Mouse (Mus musculus) liver, adult 2 months (tissue): ENCODE measurements at regions not wholly inside any gene's neighbourhood (a gene's known extent, or its start where the extent isn't known, plus 50 kb on each side); places are given as distances from the start of the nearest gene placed in this dataset.
A peak's percentile ranks its signal among the peaks of the same experiment; 100 is the strongest.

Experiments
- DNase-seq: peaks from one replicate; pipeline ENCODE4 v3.0.0-alpha.2; 2011; ENCODE audit warnings: low read depth, low spot score; ENCODE audit errors: extremely low read depth
- H3K27ac ChIP-seq: fragments of 200-500 bp; replicated peaks from 2 replicates; pipeline ENCODE4 v1.5.1; 2012; ENCODE audit warnings: low read depth, mild to moderate bottlenecking, control low read depth, inconsistent platforms, low read length; ENCODE audit not compliant: insufficient read depth
- H3K27me3 ChIP-seq: fragments of 200-500 bp; 2 replicates; pipeline ENCODE4 v1.6.1; 2012; ENCODE audit warnings: mild to moderate bottlenecking, moderate library complexity, low read length, inconsistent platforms; ENCODE audit not compliant: control insufficient read depth, insufficient read depth
- H3K36me3 ChIP-seq: fragments of 200-500 bp; 2 replicates; pipeline ENCODE4 v1.6.1; 2012; ENCODE audit warnings: low read length, inconsistent platforms; ENCODE audit not compliant: control insufficient read depth, insufficient read depth
- H3K4me1 ChIP-seq: fragments of 200-500 bp; 2 replicates; pipeline ENCODE4 v1.6.1; 2011; ENCODE audit warnings: low read length; ENCODE audit not compliant: control insufficient read depth, insufficient read depth
- H3K4me3 ChIP-seq: fragments of 200-500 bp; 2 replicates; pipeline ENCODE4 v1.5.1; 2011; ENCODE audit warnings: low read depth, mild to moderate bottlenecking, control low read depth, low read length, moderate library complexity; ENCODE audit not compliant: insufficient read depth
- H3K79me2 ChIP-seq: fragments of 200-500 bp; 2 replicates; pipeline ENCODE4 v1.6.1; 2012; ENCODE audit warnings: inconsistent platforms, mild to moderate bottlenecking, low read length, moderate library complexity; ENCODE audit not compliant: control insufficient read depth, insufficient read depth
- H3K9ac ChIP-seq: fragments of 200-500 bp; 2 replicates; pipeline ENCODE4 v1.6.1; 2012; ENCODE audit warnings: low read depth, mild to moderate bottlenecking, control low read depth, inconsistent platforms, low read length
- CTCF ChIP-seq: fragments of 200-500 bp; IDR thresholded peaks from 2 replicates; pipeline ENCODE4 v1.5.1; 2011; ENCODE audit warnings: low read depth, low read length, control low read depth
- POLR2A ChIP-seq: fragments of 200-500 bp; IDR thresholded peaks from 2 replicates; pipeline ENCODE4 v1.6.1; 2011; ENCODE audit warnings: low read length, control low read depth; ENCODE audit not compliant: insufficient read depth; ENCODE audit errors: extremely low read depth
- WGBS: fragments of 180-500 bp; shearing (Covaris S2); methylation state at CpG from one replicate; pipeline ENCODE4 v1.1.7; 2018; 5-methylcytosine and 5-hydroxymethylcytosine counted together

DNA sequence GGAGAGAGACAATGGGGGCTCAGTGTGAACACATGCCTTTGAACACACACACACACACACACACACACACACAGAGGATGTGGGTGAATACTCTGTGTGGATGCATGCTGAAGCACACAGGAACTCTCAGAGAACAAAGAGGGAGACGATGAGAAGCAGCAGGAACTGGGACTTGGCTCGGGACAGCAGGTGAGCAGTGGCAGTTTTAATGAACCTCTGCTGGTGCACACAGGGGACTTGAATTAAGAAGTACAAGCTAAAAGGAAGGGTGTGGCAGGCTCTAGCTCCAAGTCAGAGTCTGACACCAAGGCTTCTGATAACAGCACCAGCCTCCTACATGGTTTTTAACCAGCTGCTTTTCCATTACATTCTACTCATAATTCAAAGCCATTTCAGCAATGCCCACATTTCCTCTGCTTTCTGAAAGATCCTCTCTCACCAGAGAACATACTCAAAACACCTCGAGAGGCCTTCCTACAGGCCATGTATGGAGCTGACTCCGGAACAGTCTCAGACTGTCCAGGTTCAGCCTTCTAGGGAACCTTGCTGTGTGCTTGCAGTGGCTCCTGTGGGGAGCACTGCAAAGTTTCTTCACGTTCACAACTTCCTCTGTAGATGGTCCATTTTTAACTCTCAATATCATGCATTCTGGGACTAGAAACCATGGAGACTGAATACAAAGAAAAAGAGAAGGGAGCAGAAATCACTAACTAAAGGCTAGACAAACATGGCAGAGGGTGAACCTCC lies 206.9 kb upstream of the Smim15 start:
- H3K4me1 ChIP-seq = peaks cover 12% of the 10 kb centered on the region
- DNase-seq = no peak
- no peak overlapping the region for H3K9ac ChIP-seq
- H3K4me3 ChIP-seq = no peak overlapping the region
- H3K27ac ChIP-seq = no peak overlapping the region
- H3K79me2 ChIP-seq = peaks cover 35% of the 10 kb centered on the region
- H3K27me3 ChIP-seq = no peaks in the 10 kb centered on the region
- TF ChIP-seq CTCF (no peak), POLR2A (no peak)
- WGBS = 70% methylated on average over 5 of the region's 5 CpGs
- no peaks in the 10 kb centered on the region for H3K36me3 ChIP-seq

DNA sequence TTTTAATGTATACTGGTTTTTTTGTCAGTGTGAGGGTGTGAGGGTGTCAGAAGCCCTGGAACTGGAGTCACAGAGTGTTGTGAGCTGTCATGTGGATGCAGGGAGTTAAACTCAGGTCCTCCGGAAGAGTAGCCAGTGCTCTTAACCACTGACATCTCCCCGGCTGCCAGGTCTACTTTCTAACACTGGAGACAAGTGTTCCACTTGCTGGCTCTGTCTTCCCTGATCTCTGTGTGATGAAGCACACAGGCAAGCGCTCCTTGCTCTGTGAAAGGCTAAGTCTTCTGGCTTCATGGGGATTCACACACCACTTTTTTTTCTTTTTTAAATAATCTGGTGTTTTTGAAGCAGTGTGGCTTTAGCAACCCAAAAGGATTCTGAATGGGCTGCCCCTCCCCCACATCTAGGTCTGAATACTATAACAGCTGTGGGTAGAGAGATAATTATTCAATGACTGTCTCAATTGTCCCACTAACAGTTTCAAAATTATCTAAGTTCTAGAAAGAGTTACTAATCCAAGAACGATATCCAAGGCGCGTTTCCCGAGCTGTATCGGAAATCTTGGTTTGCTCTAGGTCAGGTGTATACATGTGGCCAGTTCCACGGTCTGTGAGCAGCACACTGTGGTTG lies 208.4 kb upstream of the Smim15 start:
- 74% methylated on average over 9 of the region's 9 CpGs for WGBS
- H3K27ac ChIP-seq = no peak overlapping the region
- peaks cover 35% of the 10 kb centered on the region for H3K79me2 ChIP-seq
- no peak for DNase-seq
- H3K4me1 ChIP-seq = peaks cover 11% of the 10 kb centered on the region
- H3K4me3 ChIP-seq = no peak overlapping the region
- H3K27me3 ChIP-seq = no peaks in the 10 kb centered on the region
- no peaks in the 10 kb centered on the region for H3K36me3 ChIP-seq
- no peak for TF ChIP-seq POLR2A
- TF ChIP-seq CTCF = no peak
- no peak overlapping the region for H3K9ac ChIP-seq

- Histone ChIP-seq H3K79me2 (peaks cover 29% of the 10 kb centered on the region), H3K9ac (no peak overlapping the region), H3K36me3 (no peaks in the 10 kb centered on the region), H3K27me3 (no peaks in the 10 kb centered on the region), H3K4me1 (peaks cover 9% of the 10 kb centered on the region), H3K4me3 (no peak overlapping the region), H3K27ac (no peak overlapping the region)
- 71% methylated on average over 5 of the region's 5 CpGs for WGBS
- no peak for TF ChIP-seq POLR2A
- no peak for TF ChIP-seq CTCF
- DNase-seq = no peak
Measured at GRCm38 (mm10) chr13:107831997-107832396, 212.2 kb upstream of the Smim15 start.

DNA sequence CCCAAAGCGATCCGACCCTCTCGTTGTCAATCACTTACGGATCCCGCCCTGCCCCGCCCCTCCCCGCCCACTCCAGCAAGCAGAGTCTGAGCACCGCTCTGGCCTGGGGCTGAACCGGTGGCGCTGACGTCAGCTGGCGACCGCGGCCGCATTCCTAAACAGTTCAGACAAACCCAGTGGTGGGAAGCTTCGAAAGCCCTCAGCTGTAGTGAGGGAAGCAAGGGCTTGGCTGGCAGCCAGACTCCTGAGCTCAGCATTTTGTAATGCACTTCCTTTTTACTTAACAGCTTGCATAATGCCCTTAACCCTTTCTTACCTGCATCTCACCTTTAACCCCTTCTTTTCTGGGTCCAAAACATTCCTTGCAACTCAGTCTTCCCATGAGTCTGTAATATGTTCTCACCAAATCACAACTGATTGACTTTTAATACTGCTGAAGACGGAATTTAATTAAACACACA lies 213.0 kb upstream of the Smim15 start:
- Histone ChIP-seq H3K9ac (no peak overlapping the region), H3K4me3 (peak overlapping the region; percentile 6; the same call in 1 of the 2 replicates), H3K27ac (no peak overlapping the region), H3K4me1 (peaks cover 12% of the 10 kb centered on the region), H3K79me2 (peaks cover 32% of the 10 kb centered on the region), H3K27me3 (no peaks in the 10 kb centered on the region), H3K36me3 (no peaks in the 10 kb centered on the region)
- 2% methylated on average over 17 of the region's 17 CpGs for WGBS
- TF ChIP-seq POLR2A (no peak), CTCF (no peak)
- DNase-seq = peak; percentile 96

DNA sequence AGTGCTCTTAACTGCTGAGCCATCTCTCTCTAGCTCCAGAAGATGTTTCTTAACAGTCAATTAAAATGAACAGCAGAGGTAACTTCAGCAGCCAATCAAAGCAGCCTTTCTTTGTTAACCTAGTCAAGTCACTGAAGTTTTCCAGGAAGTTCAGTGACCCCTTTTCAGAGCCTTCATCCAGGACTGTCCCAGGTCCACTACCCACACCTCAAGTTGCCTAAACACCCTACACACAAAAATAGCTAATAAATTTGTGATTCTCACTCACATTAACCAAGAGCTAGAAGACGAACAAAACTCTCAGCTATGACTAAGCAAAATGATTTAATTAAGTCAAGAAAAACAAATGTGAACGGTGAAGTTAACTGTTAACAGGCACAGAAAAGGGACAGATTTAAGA lies 214.0 kb upstream of the Smim15 start:
- H3K36me3 ChIP-seq = no peaks in the 10 kb centered on the region
- WGBS = 17% methylated on average over 2 of the region's 2 CpGs
- H3K27me3 ChIP-seq = no peaks in the 10 kb centered on the region
- TF ChIP-seq POLR2A (no peak), CTCF (no peak)
- H3K4me1 ChIP-seq = peaks cover 12% of the 10 kb centered on the region
- peak; percentile 30 for DNase-seq
- no peak overlapping the region for H3K27ac ChIP-seq
- no peak overlapping the region for H3K4me3 ChIP-seq
- H3K9ac ChIP-seq = no peak overlapping the region
- peaks cover 28% of the 10 kb centered on the region; the same call in 1 of the 2 replicates for H3K79me2 ChIP-seq

DNA sequence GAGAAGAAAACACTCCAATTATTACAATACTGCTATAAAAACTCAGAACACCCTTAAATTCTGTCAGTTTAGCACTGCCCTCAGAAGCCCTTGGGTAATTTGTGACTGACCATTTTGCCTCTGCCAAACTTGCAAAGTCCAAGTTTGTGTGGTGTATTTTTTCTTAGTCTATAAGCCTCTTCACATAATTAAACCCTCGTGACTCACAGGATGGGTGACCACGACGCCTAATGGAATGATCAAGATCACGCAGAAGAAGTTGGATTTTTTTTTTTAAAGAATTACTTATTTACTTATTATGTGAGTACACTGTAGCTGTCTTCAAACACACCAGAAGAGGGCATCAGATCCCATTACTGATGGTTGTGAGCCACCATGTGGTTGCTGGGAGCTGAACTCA lies 214.4 kb upstream of the Smim15 start:
- Histone ChIP-seq H3K4me3 (no peak overlapping the region), H3K27ac (no peak overlapping the region), H3K36me3 (no peaks in the 10 kb centered on the region), H3K4me1 (peaks cover 12% of the 10 kb centered on the region), H3K79me2 (peaks cover 30% of the 10 kb centered on the region; the same call in 1 of the 2 replicates), H3K27me3 (no peaks in the 10 kb centered on the region), H3K9ac (no peak overlapping the region)
- no peak for DNase-seq
- TF ChIP-seq CTCF (no peak), POLR2A (no peak)
- 78% methylated on average over 4 of the region's 4 CpGs for WGBS
